Mouse (Mus musculus) lung, postnatal 0 days (tissue): ENCODE data around the gene Pa2g4.

Experiments
- CTCF ChIP-seq: IDR thresholded peaks from 2 replicates; pipeline ENCODE4 v1.5.1; 2016; ENCODE audit warnings: antibody characterized with exemption, mild to moderate bottlenecking
- EP300 ChIP-seq: IDR thresholded peaks from 2 replicates; pipeline ENCODE4 v1.6.1; 2016; ENCODE audit warnings: antibody characterized with exemption, mild to moderate bottlenecking, control low read depth

GRCm38 (mm10) chr10:128509203-128509602 lies 56.6 kb downstream of the Pa2g4 start:
- TF ChIP-seq CTCF, result no peak
- no peak for TF ChIP-seq EP300
